Mouse (Mus musculus): Measurements from ENCODE around the gene Tesk1.

GRCm38 (mm10) chr4:43477857-43478533 lies 36.3 kb downstream of the Tesk1 start:
- TF ChIP-seq MAX (IDR thresholded peaks at IDR 0.05; ENCODE audit: low read depth): no peak
- no peak for TF ChIP-seq POLR2A (IDR thresholded peaks at IDR 0.05; ENCODE audit: insufficient read length, low read depth)
- no peak for TF ChIP-seq TCF12 (IDR thresholded peaks at IDR 0.05; ENCODE audit: insufficient read depth, poor library complexity, severe bottlenecking)
- no peak for TF ChIP-seq MYOG (IDR thresholded peaks at IDR 0.05; ENCODE audit: control insufficient read depth in 1 of 3, insufficient read depth in 1 of 3, insufficient read length in 2 of 3, low read depth in 2 of 3)
- no peak for TF ChIP-seq TCF3 (IDR thresholded peaks at IDR 0.05; ENCODE audit: insufficient read length, low read depth)
- TF ChIP-seq CEBPB (IDR thresholded peaks at IDR 0.05; ENCODE audit: insufficient read depth, poor library complexity, severe bottlenecking): no peak
- no peak for TF ChIP-seq USF1 (IDR thresholded peaks at IDR 0.05; ENCODE audit: low read depth)
- TF ChIP-seq E2F4 (IDR thresholded peaks at IDR 0.05; ENCODE audit: insufficient read depth): no peak
- TF ChIP-seq MYOD1 (IDR thresholded peaks at IDR 0.05; ENCODE audit: control insufficient read depth in 1 of 3, insufficient read length in 2 of 3, low read depth in 2 of 3): no peak
- no peak for TF ChIP-seq POLR2AphosphoS2 (IDR thresholded peaks at IDR 0.05; ENCODE audit: insufficient read length, low read depth)

Data from myocyte (in vitro differentiated cells).